Mouse (Mus musculus) kidney, embryonic 16.5 days (tissue): ENCODE measurements around the gene Acadm. TPM values are rescaled to one million over a fixed set of nuclear protein-coding genes. Genes with fewer than 3 reads are reported as not detected.
A peak's percentile ranks its signal among the peaks of the same experiment; 100 is the strongest.

Source experiments
- ATAC-seq: fragments of 200-750 bp; cut with Nextera tagmentation; 2 replicates; pipeline ENCODE4 v1.8.0; 2017; ENCODE audit warnings: moderate TSS enrichment; ENCODE audit not compliant: low FRiP score, low TSS enrichment
- H3K27ac ChIP-seq: fragments of 300-500 bp; sonication (generic); 2 replicates; pipeline ENCODE4 v1.5.1; 2014; ENCODE audit warnings: low read length
- H3K27me3 ChIP-seq: fragments of 300-500 bp; sonication (generic); 2 replicates; pipeline ENCODE4 v1.6.1; 2014; ENCODE audit warnings: low read length, control low read depth, mixed read lengths; ENCODE audit not compliant: insufficient read depth
- H3K36me3 ChIP-seq: fragments of 300-500 bp; sonication (generic); 2 replicates; pipeline ENCODE4 v1.6.1; 2014; ENCODE audit warnings: low read length, control low read depth, mixed read lengths; ENCODE audit not compliant: insufficient read depth
- H3K4me1 ChIP-seq: fragments of 300-500 bp; sonication (generic); 2 replicates; pipeline ENCODE4 v1.6.1; 2014; ENCODE audit warnings: low read length, control low read depth, mixed read lengths; ENCODE audit not compliant: insufficient read depth
- H3K4me2 ChIP-seq: fragments of 300-500 bp; sonication (generic); replicated peaks from 2 replicates; pipeline ENCODE4 v1.6.1; 2014; ENCODE audit warnings: low read depth, low read length
- H3K4me3 ChIP-seq: fragments of 300-500 bp; sonication (generic); 2 replicates; pipeline ENCODE4 v1.5.1; 2014; ENCODE audit warnings: mild to moderate bottlenecking, low read length
- H3K9ac ChIP-seq: fragments of 300-500 bp; sonication (generic); replicated peaks from 2 replicates; pipeline ENCODE4 v1.6.1; 2014; ENCODE audit warnings: low read length
- H3K9me3 ChIP-seq: fragments of 300-500 bp; sonication (generic); 2 replicates; pipeline ENCODE4 v1.6.1; 2016; ENCODE audit warnings: low read length, control low read depth
- whole genome bisulfite sequencing: fragments of 180-500 bp; shearing (Covaris S2); extraction: QIAGEN DNeasy Blood & Tissue Kit; methylation state at CpG from one replicate; pipeline ENCODE4 v1.1.7; 2014; 5-methylcytosine and 5-hydroxymethylcytosine counted together
- polyA plus RNA-seq: library from polyadenylated mRNA; unstranded; fragments of >200 nt; fragmentation: Nextera tagmentation; extraction: Ambion mirVana; gene quantifications from 2 replicates; pipeline ENCODE4 v1.2.1, GENCODE M21; 2015

The Acadm gene
- polyA plus RNA-seq, 1 experiment from 2014 or later, result 164 TPM

DNA sequence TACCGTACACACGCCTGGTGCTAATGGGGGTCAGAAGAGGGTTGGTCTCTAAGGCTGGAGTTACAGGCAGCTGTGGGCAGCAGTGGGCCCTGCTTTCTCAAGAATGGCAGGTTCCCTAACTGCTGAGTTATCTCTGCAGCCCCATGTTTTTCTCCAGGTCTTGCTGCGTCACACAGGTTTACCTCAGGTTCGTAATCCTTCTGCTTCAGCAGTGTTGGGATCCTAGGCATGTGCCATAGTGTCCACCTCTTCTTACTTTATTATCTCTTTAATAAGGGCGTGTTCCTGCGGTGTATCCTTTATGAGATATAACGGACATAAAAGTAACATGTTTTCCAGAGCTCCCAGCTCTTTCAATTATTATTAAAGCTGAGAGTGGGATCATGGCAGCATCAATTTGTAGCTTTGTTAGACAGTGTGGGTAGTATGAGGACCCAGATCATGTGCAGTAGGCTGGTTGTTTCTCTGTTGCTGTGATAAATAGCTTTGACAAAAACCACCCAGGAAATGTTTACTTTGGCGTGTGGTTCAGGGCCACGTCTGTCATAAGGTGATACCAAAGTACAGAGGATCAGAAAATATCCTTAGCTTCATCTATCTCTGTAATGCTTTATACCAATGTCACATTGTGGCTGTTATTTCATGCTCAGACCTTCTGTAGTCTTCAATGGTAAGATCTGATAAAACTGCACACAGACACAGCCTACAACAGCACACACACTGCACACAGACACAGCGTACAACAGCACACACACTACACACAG lies 23.1 kb downstream of the Acadm start:
- no peak overlapping the region for H3K9ac ChIP-seq
- 90% methylated on average over 10 of the region's 10 CpGs for WGBS
- no peak for ATAC-seq

GRCm38 (mm10) chr3:153917200-153917599 lies 27.2 kb downstream of the Acadm start:
- Histone ChIP-seq H3K9me3 (no peaks in the 10 kb centered on the region), H3K27ac (no peak overlapping the region), H3K4me3 (no peak overlapping the region), H3K27me3 (no peaks in the 10 kb centered on the region), H3K4me2 (no peak overlapping the region), H3K9ac (no peak overlapping the region), H3K36me3 (peaks cover 11% of the 10 kb centered on the region; the same call in 1 of the 2 replicates), H3K4me1 (peaks cover 15% of the 10 kb centered on the region)
- no peak for ATAC-seq
- WGBS, result 3% methylated on average over 1 of the region's 1 CpGs

More for the DNA sequence above, 23.1 kb downstream of the Acadm start:
- H3K36me3 ChIP-seq, result peaks cover 29% of the 10 kb centered on the region
- no peak overlapping the region for H3K4me3 ChIP-seq
- no peak overlapping the region for H3K27ac ChIP-seq
- no peaks in the 10 kb centered on the region for H3K27me3 ChIP-seq
- H3K4me2 ChIP-seq, result no peak overlapping the region
- H3K9me3 ChIP-seq, result no peaks in the 10 kb centered on the region
- H3K4me1 ChIP-seq, result peaks cover 6% of the 10 kb centered on the region; the same call in 1 of the 2 replicates

DNA sequence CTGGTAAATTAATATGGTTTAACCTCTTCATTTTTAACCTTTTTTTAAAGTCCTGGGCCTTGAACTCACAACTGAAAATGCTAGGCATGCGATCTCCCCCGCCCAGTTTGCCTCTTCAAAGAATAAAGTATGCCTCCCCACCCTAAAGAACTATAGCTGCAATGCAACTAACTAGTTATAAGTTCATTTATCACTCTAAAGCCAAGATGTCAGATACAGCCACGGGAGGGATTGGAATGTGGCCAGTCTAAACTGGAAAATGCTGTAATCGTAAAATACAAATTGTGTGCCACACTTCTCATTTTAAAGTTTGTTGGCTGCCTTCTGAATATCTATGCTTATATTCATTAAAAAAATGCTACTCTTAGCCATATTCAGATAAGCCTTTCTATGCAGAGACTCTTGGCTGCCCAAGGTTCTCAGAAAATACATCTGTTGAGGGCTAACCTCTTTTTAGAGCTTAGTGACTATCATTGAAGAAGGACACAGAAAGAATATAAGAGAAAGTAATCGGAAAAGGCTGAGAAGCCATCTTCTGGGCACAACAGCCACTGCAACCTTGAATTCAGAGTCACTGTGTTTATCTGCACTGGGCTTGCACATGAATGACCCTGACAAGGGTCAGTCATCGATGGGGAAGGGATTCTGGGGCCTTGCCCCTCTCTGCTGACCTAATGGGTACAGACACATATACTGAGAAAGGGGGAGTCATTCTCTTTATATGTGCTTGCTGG lies 30.8 kb downstream of the Acadm start:
- H3K4me3 ChIP-seq, result peak overlapping the region; percentile 98
- H3K27ac ChIP-seq, result peak overlapping the region; percentile 97
- no peaks in the 10 kb centered on the region for H3K27me3 ChIP-seq
- no peaks in the 10 kb centered on the region for H3K9me3 ChIP-seq
- ATAC-seq, result no peak
- peak overlapping the region; percentile 98 for H3K9ac ChIP-seq
- 37% methylated on average over 6 of the region's 6 CpGs for WGBS
- H3K4me2 ChIP-seq, result peak overlapping the region; percentile 92
- peaks cover 42% of the 10 kb centered on the region for H3K4me1 ChIP-seq
- peaks cover 24% of the 10 kb centered on the region for H3K36me3 ChIP-seq

GRCm38 (mm10) chr3:153912546-153913509 lies 31.6 kb downstream of the Acadm start, which contains the start of gene Rabggtb:
Gene Rabggtb (minus strand): TSS chr3:153913009.
- H3K9ac ChIP-seq, result peak within 1 kb of the TSS; percentile 98
- peak; percentile 97 for ATAC-seq
- WGBS, result under 1% methylated on average over 63 of the region's 65 CpGs

DNA sequence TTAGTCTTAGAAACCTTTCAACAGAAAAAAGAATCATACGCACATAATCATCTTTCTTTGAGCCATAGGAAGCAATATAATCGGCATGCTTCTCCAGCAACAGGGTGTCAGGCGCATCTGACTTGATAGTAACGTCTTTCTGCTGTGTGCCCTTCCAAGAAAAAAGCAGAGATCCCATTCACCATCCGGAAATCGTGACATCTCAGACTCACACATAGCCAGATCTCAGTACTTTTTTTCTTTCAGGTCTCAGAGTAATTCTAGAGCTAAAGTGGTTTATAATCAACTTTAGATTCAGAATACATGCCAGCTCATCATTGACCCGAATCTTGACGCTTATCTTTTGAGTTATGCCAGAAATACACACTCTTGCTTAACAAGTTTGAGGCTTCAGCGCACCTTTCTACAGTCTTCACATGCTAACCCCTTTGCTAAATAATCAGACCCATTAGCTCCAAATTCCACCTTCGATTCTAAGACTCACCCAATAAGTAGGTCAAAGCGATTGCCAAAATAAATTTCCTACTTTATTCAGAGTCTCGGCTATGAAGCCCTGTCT lies 32.5 kb downstream of the Acadm start:
- peaks cover 37% of the 10 kb centered on the region for H3K4me1 ChIP-seq
- no peaks in the 10 kb centered on the region for H3K27me3 ChIP-seq
- ATAC-seq, result no peak

More at GRCm38 (mm10) chr3:153912546-153913509, 31.6 kb downstream of the Acadm start, which contains the start of gene Rabggtb:
- H3K27ac ChIP-seq, result peak within 1 kb of the TSS; percentile 97
- peaks cover 42% of the 10 kb centered on the region for H3K4me1 ChIP-seq
- peak within 1 kb of the TSS; percentile 92 for H3K4me2 ChIP-seq
- H3K36me3 ChIP-seq, result peaks cover 32% of the 10 kb centered on the region
- no peaks in the 10 kb centered on the region for H3K27me3 ChIP-seq
- no peaks in the 10 kb centered on the region for H3K9me3 ChIP-seq
- H3K4me3 ChIP-seq, result peak within 1 kb of the TSS; percentile 98

GRCm38 (mm10) chr3:153911197-153911881 lies 33.1 kb downstream of the Acadm start:
- Histone ChIP-seq H3K36me3 (peaks cover 43% of the 10 kb centered on the region), H3K4me1 (peaks cover 36% of the 10 kb centered on the region), H3K9me3 (no peaks in the 10 kb centered on the region), H3K4me2 (peak overlapping the region; percentile 92), H3K9ac (peak overlapping the region; percentile 98), H3K27ac (peak overlapping the region; percentile 54; the same call in 1 of the 2 replicates), H3K4me3 (peak overlapping the region; percentile 98), H3K27me3 (no peaks in the 10 kb centered on the region)
- WGBS, result 45% methylated on average over 8 of the region's 8 CpGs
- ATAC-seq, result no peak

More for the DNA sequence above, 32.5 kb downstream of the Acadm start:
- peaks cover 37% of the 10 kb centered on the region for H3K36me3 ChIP-seq
- peak overlapping the region; percentile 98 for H3K9ac ChIP-seq
- no peaks in the 10 kb centered on the region for H3K9me3 ChIP-seq
- peak overlapping the region; percentile 98 for H3K4me3 ChIP-seq
- WGBS, result 1% methylated on average over 12 of the region's 12 CpGs
- H3K4me2 ChIP-seq, result peak overlapping the region; percentile 92
- peak overlapping the region; percentile 97 for H3K27ac ChIP-seq

DNA sequence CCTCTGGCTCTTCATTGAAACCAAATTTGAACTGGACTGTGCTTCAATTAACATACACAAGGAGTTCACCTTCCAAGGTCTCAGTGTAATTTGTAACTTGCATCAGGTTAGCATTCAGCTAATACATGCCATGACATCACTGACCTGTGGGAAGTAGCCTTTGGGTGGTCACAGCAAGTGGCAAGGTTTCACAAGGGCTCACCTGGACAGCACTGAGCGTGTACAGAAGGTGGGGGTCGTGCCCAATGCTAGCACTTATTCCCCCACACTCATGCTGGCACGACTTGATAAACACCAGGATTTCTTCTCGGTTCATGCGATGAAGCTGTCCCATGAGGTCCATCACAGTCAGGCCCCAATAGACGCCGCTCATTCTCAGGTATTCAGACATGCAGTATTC lies 33.9 kb downstream of the Acadm start:
- Histone ChIP-seq H3K9ac (peak overlapping the region; percentile 98), H3K4me1 (peaks cover 36% of the 10 kb centered on the region), H3K36me3 (peaks cover 51% of the 10 kb centered on the region), H3K27ac (peak overlapping the region; percentile 27), H3K27me3 (no peaks in the 10 kb centered on the region), H3K4me2 (peak overlapping the region; percentile 92), H3K9me3 (no peaks in the 10 kb centered on the region), H3K4me3 (peak overlapping the region; percentile 98)
- ATAC-seq, result no peak
- WGBS, result 76% methylated on average over 7 of the region's 7 CpGs

- Histone ChIP-seq H3K4me3 (no peak overlapping the region), H3K27ac (no peak overlapping the region), H3K36me3 (peaks cover 67% of the 10 kb centered on the region), H3K27me3 (no peaks in the 10 kb centered on the region), H3K9me3 (no peaks in the 10 kb centered on the region), H3K9ac (no peak overlapping the region), H3K4me2 (no peak overlapping the region; the same call in 1 of the 2 replicates), H3K4me1 (peaks cover 33% of the 10 kb centered on the region)
- ATAC-seq, result no peak
- 78% methylated on average over 5 of the region's 5 CpGs for WGBS
These were observed 35.5 kb downstream of the Acadm start for GRCm38 (mm10) chr3:153908919-153909318.
